Mouse (Mus musculus): Measurements from ENCODE around the gene Mvb12b.

GRCm38 (mm10) chr2:33933606-33934510 lies 46.1 kb upstream of the Mvb12b start:
- TF ChIP-seq CTCF (IDR thresholded peaks at IDR 0.05; ENCODE audit: borderline replicate concordance, control insufficient read depth, extremely low read depth, insufficient read depth, low read length, poor library complexity) (no peak), POLR2A (IDR thresholded peaks at IDR 0.05; ENCODE audit: control insufficient read depth, extremely low read depth, insufficient read depth, low read length, poor library complexity) (no peak)
